Mouse (Mus musculus) hindbrain, embryonic 11.5 days (tissue): ENCODE data around the gene Adamtsl1. TPM values are rescaled to one million over a fixed set of nuclear protein-coding genes. Genes with fewer than 3 reads are reported as not detected.

Experiments used
- ATAC-seq: fragments of 200-750 bp; cut with Nextera tagmentation; 2 replicates; pipeline ENCODE4 v1.8.0; 2017; ENCODE audit warnings: mild to moderate bottlenecking, moderate TSS enrichment, moderate library complexity; ENCODE audit not compliant: low FRiP score
- DNase-seq: peaks from one replicate; pipeline ENCODE4 v3.0.0-alpha.2; 2015; ENCODE audit warnings: low spot score
- H3K27ac ChIP-seq: fragments of 300-500 bp; sonication (generic); 2 replicates; pipeline ENCODE4 v1.5.1; 2014; ENCODE audit warnings: mild to moderate bottlenecking, low read depth, low read length
- H3K27me3 ChIP-seq: fragments of 300-500 bp; sonication (generic); 2 replicates; pipeline ENCODE4 v1.6.1; 2014; ENCODE audit warnings: mild to moderate bottlenecking, low read length, moderate library complexity, mixed read lengths; ENCODE audit not compliant: control insufficient read depth, insufficient read depth
- H3K36me3 ChIP-seq: fragments of 300-500 bp; sonication (generic); 2 replicates; pipeline ENCODE4 v1.6.1; 2014; ENCODE audit warnings: mild to moderate bottlenecking, low read length, moderate library complexity, mixed read lengths; ENCODE audit not compliant: control insufficient read depth, insufficient read depth
- H3K4me1 ChIP-seq: fragments of 300-500 bp; sonication (generic); replicated peaks from 2 replicates; pipeline ENCODE4 v1.6.1; 2014; ENCODE audit warnings: low read length, mixed read lengths; ENCODE audit not compliant: control insufficient read depth, insufficient read depth
- H3K4me2 ChIP-seq: fragments of 300-500 bp; sonication (generic); replicated peaks from 2 replicates; pipeline ENCODE4 v1.6.1; 2014; ENCODE audit warnings: mild to moderate bottlenecking, low read depth, low read length
- H3K4me3 ChIP-seq: fragments of 300-500 bp; sonication (generic); 2 replicates; pipeline ENCODE4 v1.5.1; 2014; ENCODE audit warnings: low read depth, low read length
- H3K9ac ChIP-seq: fragments of 300-500 bp; sonication (generic); 2 replicates; pipeline ENCODE4 v1.6.1; 2014; ENCODE audit warnings: low read depth, low read length
- H3K9me3 ChIP-seq: fragments of 300-500 bp; sonication (generic); 2 replicates; pipeline ENCODE4 v1.6.1; 2016; ENCODE audit warnings: low read length; ENCODE audit not compliant: control insufficient read depth
- WGBS: fragments of 180-500 bp; shearing (Covaris S2); extraction: QIAGEN DNeasy Blood & Tissue Kit; methylation state at CpG from one replicate; pipeline ENCODE4 v1.1.7; 2014; 5-methylcytosine and 5-hydroxymethylcytosine counted together
- polyA plus RNA-seq: library from polyadenylated mRNA; unstranded; fragments of >200 nt; fragmentation: Nextera tagmentation; extraction: Ambion mirVana; gene quantifications from 2 replicates; pipeline ENCODE4 v1.2.1, GENCODE M21; 2014

The Adamtsl1 gene
- polyA plus RNA-seq, 1 experiment from 2014 or later: 11.1 TPM

DNA sequence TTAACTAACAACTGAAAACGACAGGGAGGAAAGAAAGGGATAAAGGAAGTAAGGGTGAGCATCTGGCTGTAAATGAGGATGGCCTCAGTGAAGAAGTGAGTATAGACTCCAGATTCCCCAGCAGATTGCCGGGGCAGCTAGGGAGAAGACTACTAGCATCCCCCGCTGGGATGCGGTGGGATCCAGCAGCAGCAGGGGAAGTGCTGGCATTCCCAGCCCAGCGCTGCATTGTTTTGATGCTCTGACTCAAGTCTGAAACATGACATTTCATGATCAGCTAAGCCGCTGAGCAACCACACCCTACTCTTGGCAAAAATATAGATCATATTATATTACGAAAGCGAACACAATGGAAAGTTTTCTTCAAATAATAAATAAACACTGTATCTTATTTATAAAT, 526.9 kb downstream of the Adamtsl1 start:
- 43% methylated on average over 8 of the region's 8 CpGs for WGBS

DNA sequence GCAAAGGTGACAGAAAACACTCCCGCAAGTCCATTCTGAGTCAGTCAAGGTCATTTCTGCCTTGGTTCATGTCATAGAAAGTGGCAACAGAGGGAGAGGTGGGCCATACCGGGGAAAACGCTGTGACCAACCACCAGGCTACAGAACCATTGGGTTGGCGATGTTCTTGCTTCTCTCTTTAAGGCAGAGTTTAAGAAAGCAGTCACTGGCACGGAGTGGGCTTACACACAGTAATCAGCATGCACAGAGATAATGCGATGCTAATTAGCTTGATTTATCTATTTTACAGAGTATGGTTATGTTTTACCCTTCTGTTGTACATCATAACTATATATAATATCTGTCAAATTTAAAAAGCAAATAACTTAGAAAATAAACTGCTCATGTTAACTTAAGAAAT, 531.5 kb downstream of the Adamtsl1 start:
- WGBS: 89% methylated on average over 6 of the region's 6 CpGs
- H3K27me3 ChIP-seq: no peaks in the 10 kb centered on the region
- no peaks in the 10 kb centered on the region for H3K4me1 ChIP-seq
- H3K27ac ChIP-seq: no peak overlapping the region
- ATAC-seq (no peak; the same call in 1 of the 2 replicates), DNase-seq (no peak)
- no peak overlapping the region for H3K9ac ChIP-seq
- no peak overlapping the region for H3K4me2 ChIP-seq
- no peaks in the 10 kb centered on the region for H3K36me3 ChIP-seq
- no peaks in the 10 kb centered on the region for H3K9me3 ChIP-seq
- H3K4me3 ChIP-seq: no peak overlapping the region

More for the DNA sequence above, 526.9 kb downstream of the Adamtsl1 start:
- no peaks in the 10 kb centered on the region for H3K4me1 ChIP-seq
- no peaks in the 10 kb centered on the region for H3K36me3 ChIP-seq
- no peak for ATAC-seq
- no peak for DNase-seq
- H3K9me3 ChIP-seq: no peaks in the 10 kb centered on the region
- H3K27me3 ChIP-seq: no peaks in the 10 kb centered on the region
- no peak overlapping the region for H3K4me2 ChIP-seq
- H3K9ac ChIP-seq: no peak overlapping the region
- no peak overlapping the region for H3K27ac ChIP-seq
- H3K4me3 ChIP-seq: no peak overlapping the region

DNA sequence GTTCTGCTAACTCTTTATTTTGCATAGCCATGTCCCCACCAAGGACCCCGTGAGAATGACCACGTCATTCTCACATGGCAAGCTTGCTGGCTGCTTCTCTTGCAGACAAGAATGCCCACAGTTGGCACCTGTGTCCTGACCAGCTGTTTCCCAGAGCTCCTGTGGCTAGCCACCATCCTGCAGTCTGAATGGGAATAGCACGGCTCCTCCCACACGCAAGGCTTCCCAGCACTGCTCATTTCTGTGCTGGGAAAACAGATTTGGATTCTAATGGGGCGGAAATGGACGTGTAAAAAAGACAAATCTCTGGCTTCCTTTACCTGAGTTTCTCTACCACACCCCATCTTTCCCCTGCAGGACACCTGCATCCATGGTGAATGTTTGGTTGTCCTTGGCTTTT, 531.9 kb downstream of the Adamtsl1 start:
- H3K9me3 ChIP-seq: no peaks in the 10 kb centered on the region
- no peak overlapping the region for H3K27ac ChIP-seq
- no peaks in the 10 kb centered on the region for H3K36me3 ChIP-seq
- H3K4me2 ChIP-seq: no peak overlapping the region
- ATAC-seq (peak; percentile 63; the same call in 1 of the 2 replicates), DNase-seq (no peak)
- H3K9ac ChIP-seq: no peak overlapping the region
- H3K27me3 ChIP-seq: no peaks in the 10 kb centered on the region
- WGBS: 58% methylated on average over 6 of the region's 6 CpGs
- H3K4me1 ChIP-seq: no peaks in the 10 kb centered on the region
- H3K4me3 ChIP-seq: no peak overlapping the region

DNA sequence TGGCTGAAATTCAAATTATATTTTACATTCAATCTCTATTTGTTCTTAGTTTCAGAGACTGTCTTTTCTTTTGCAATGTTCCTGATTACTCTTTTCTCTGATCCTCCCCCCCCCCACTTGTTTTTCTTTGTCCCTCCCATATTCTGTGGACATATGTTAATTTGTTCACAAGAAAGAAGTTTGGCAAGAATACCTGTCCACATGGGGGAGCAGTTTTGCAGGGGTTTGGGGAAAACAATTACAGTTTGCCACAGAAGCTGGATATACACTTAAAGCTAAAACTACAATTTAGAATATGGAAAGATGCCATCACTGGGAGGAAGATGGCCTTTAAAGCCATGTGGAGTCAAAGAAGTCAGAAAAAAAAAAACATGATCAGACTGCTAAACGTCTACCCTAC, 532.9 kb downstream of the Adamtsl1 start:
- no peak for ATAC-seq
- Histone ChIP-seq H3K4me3 (no peak overlapping the region), H3K36me3 (no peaks in the 10 kb centered on the region), H3K9me3 (no peaks in the 10 kb centered on the region), H3K9ac (no peak overlapping the region), H3K27ac (no peak overlapping the region), H3K4me1 (no peaks in the 10 kb centered on the region), H3K27me3 (no peaks in the 10 kb centered on the region), H3K4me2 (no peak overlapping the region)
- DNase-seq: no peak
- 81% methylated on average over 1 of the region's 1 CpGs for WGBS

DNA sequence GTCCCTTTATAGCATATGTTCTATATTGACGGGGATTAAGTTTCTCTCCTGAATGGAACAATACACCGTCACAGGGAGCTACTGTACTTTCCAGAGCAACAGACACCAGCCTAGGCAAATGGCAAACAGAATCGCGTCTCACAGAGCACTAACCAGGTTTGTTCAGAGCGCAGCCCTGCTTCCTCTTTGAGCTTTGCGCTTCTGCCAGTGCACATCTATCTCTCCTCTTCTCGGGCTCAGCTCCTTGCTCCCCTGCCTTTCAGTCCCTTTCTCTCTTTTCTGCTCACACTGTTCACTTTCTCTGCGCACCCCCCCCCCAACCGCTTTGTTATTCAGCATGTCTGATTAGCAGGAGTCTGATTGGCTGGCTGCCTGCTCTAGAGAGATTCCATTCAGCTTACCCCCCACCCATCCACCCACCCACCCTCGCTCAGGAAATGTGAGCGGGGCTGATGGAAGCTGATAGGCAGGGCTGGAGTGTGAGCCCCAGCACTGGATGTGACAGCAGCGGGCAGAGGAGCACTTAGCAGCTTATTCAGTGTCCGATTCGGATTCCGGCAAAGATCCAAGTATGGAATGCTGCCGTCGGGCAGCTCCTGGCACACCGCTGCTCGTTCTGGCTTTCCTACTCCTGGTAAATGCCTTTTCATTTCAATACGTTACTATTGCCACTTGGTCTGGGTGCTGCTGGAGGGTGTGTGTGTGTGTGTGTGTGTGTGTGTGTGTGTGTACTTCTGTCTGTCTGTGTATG, 539.7 kb downstream of the Adamtsl1 start:
- H3K4me2 ChIP-seq: peak overlapping the region; percentile 60
- no peaks in the 10 kb centered on the region for H3K36me3 ChIP-seq
- H3K9me3 ChIP-seq: no peaks in the 10 kb centered on the region
- no peaks in the 10 kb centered on the region for H3K27me3 ChIP-seq
- H3K4me1 ChIP-seq: no peaks in the 10 kb centered on the region
- WGBS: under 1% methylated on average over 20 of the region's 20 CpGs
- DNase-seq: peak; percentile 77
- H3K27ac ChIP-seq: no peak overlapping the region; the same call in 1 of the 2 replicates
- ATAC-seq: peak; percentile 98
- H3K4me3 ChIP-seq: peak overlapping the region; percentile 39
- peak overlapping the region; percentile 54 for H3K9ac ChIP-seq

DNA sequence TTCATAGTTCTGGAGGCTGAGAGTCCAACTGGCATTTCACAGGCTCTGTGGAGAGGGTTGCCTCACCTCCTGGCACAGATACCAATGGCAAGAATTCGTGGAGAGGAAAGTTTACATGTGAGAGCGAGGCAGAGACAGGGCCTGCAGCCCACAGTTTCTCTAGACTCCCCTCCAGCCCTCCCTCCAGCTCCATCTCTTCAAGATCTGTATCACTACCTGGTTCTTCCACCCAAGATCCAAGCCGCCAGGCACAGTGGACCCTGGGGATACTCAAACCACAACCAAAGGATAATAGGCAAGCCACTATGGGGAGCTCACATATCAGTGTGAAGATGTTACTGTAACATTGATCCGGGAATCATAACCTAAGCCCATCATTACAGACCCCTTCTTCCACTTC, 546.6 kb downstream of the Adamtsl1 start:
- H3K4me2 ChIP-seq: no peak overlapping the region
- H3K27ac ChIP-seq: no peak overlapping the region
- ATAC-seq: no peak
- no peaks in the 10 kb centered on the region for H3K27me3 ChIP-seq
- no peaks in the 10 kb centered on the region for H3K9me3 ChIP-seq
- 77% methylated on average over 4 of the region's 4 CpGs for WGBS
- no peaks in the 10 kb centered on the region for H3K36me3 ChIP-seq
- no peak overlapping the region for H3K9ac ChIP-seq
- no peak overlapping the region for H3K4me3 ChIP-seq
- DNase-seq: no peak
- H3K4me1 ChIP-seq: no peaks in the 10 kb centered on the region

DNA sequence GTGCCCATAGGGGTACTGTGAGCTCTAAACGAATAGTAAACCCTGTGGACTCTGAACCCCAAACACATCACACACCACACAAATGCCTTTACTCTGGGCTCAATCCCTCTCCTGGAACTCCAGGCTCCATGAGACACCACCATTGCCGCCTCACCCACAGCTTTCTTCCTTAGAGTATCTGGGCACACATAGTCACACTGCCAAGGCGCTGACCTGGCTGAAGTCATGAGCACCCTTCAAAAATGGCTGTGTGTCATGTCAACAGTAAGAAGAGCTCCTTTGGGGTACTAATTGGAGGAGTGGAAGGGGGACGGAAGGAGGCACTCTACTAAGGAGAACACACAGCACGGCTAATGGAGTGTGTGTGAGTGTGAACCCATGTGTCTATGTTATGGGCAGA, 554.4 kb downstream of the Adamtsl1 start:
- H3K27ac ChIP-seq: no peak overlapping the region
- WGBS: 90% methylated on average over 5 of the region's 5 CpGs

DNA sequence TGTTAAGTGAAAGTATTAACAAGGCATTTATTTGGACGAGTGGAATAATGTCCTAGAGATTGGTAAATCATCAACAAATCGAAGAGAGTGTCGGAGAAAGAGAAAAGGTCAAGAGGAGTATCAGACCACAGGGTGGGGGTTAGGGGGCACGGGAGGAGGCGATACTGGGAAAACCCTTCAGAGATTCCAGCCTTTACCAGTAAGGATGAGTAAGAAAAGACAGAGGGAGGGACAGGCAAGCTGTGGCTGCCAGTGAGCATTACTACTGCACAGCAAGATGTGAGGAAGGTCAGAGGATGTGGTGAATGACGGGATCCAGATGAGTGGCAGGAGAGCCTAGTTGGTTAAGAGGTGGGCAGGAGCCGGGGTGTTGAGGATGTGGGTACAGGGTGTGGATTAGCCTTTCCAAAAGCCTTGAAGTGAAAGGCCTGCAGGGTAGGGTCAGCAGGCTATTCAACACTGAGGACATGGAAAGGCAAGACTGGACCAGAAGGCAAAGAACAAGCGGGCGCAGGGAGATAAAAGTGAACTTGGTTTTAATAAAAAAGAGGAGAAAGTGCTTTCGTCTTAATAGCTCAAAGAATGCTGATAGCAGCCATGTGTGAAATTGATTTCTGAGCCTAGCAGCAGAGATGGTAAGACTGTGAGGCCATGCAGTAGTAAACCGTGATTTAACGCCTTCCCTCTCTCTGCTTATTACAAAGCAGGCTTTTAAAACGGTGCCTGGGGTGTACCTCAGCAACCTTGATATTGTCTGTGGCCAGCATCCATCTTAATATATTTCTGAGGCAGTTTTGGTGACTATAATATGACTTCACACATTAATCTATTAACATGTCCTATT, 555.1 kb downstream of the Adamtsl1 start:
- ATAC-seq: peak; percentile 75
- Histone ChIP-seq H3K27me3 (no peaks in the 10 kb centered on the region), H3K4me2 (no peak overlapping the region), H3K4me3 (no peak overlapping the region), H3K36me3 (no peaks in the 10 kb centered on the region), H3K9me3 (no peaks in the 10 kb centered on the region), H3K27ac (no peak overlapping the region), H3K4me1 (peaks cover 3% of the 10 kb centered on the region; the same call in 1 of the 2 replicates), H3K9ac (no peak overlapping the region)
- DNase-seq: peak; percentile 10
- WGBS: 53% methylated on average over 13 of the region's 13 CpGs

More for the DNA sequence above, 554.4 kb downstream of the Adamtsl1 start:
- H3K9ac ChIP-seq: no peak overlapping the region
- no peak overlapping the region for H3K4me3 ChIP-seq
- H3K36me3 ChIP-seq: no peaks in the 10 kb centered on the region
- H3K27me3 ChIP-seq: no peaks in the 10 kb centered on the region
- no peak overlapping the region for H3K4me2 ChIP-seq
- H3K4me1 ChIP-seq: peaks cover 3% of the 10 kb centered on the region; the same call in 1 of the 2 replicates
- ATAC-seq (no peak), DNase-seq (no peak)
- no peaks in the 10 kb centered on the region for H3K9me3 ChIP-seq
